Mouse (Mus musculus) CH12.LX (cell line): ENCODE measurements around the gene Rplp2. TPM values are rescaled to one million over a fixed set of nuclear protein-coding genes. Genes with fewer than 3 reads are reported as not detected.

Source experiments
- DNase-seq: peaks from one replicate; pipeline ENCODE4 v3.0.0-alpha.2; 2013; ENCODE audit errors: extremely low read depth
- H3K27ac ChIP-seq: 2 replicates; pipeline ENCODE4 v1.5.1; 2012; ENCODE audit warnings: low read depth, mild to moderate bottlenecking, control low read depth, moderate library complexity; ENCODE audit not compliant: insufficient read depth
- H3K27me3 ChIP-seq: replicated peaks from 2 replicates; pipeline ENCODE3; 2012; ENCODE audit warnings: inconsistent platforms
- H3K36me3 ChIP-seq, 2 experiments: replicated peaks in 1 of 2; 2 replicates each; pipeline versions ENCODE3 to v1.6.1; 2012; ENCODE audit warnings: inconsistent platforms in 1 of 2, low read length in 1 of 2, mild to moderate bottlenecking in 1 of 2, mixed read lengths in 1 of 2, moderate library complexity in 1 of 2; ENCODE audit not compliant: control insufficient read depth in 1 of 2, insufficient read depth in 1 of 2
- H3K4me1 ChIP-seq, 2 experiments: 2 replicates each; pipeline ENCODE4 v1.6.1; 2012; ENCODE audit warnings: inconsistent platforms in 1 of 2, moderate library complexity in 1 of 2; ENCODE audit not compliant: insufficient read depth in 2 of 2, control insufficient read depth in 1 of 2
- H3K4me2 ChIP-seq: 2 replicates; pipeline ENCODE4 v1.6.1; 2012; ENCODE audit warnings: low read depth, mild to moderate bottlenecking, control low read depth; ENCODE audit not compliant: poor library complexity, insufficient read depth, severe bottlenecking
- H3K4me3 ChIP-seq, 3 experiments: fragments of 150-350 bp in 1 of 3; sonication (generic) in 1 of 3; replicated peaks in 1 of 3; 2 replicates each; pipeline versions ENCODE3 to v1.5.1; 2011 to 2012; ENCODE audit warnings: low read depth in 2 of 3, low read length in 2 of 3, mild to moderate bottlenecking in 2 of 3, moderate library complexity in 2 of 3, control low read depth in 1 of 3, improper control_type of control experiment in 1 of 3, inconsistent platforms in 1 of 3, mixed read lengths in 1 of 3; ENCODE audit not compliant: poor library complexity in 1 of 3
- H3K79me2 ChIP-seq: replicated peaks from 2 replicates; pipeline ENCODE4 v1.6.1; 2012; ENCODE audit warnings: mild to moderate bottlenecking, moderate library complexity; ENCODE audit not compliant: control insufficient read depth, poor library complexity, insufficient read depth, severe bottlenecking; ENCODE audit errors: extremely low read depth
- H3K9ac ChIP-seq: 2 replicates; pipeline ENCODE4 v1.6.1; 2012; ENCODE audit warnings: low read depth, mild to moderate bottlenecking, control low read depth, moderate library complexity; ENCODE audit not compliant: insufficient read depth
- H3K9me3 ChIP-seq: replicated peaks from 2 replicates; pipeline ENCODE3; 2012; ENCODE audit warnings: low read length, inconsistent platforms, mixed read lengths
- BHLHE40 ChIP-seq: IDR thresholded peaks from 2 replicates; pipeline ENCODE4 v1.6.1; 2011; ENCODE audit warnings: mild to moderate bottlenecking, low read depth, low read length, improper control_type of control experiment
- CHD1 ChIP-seq: IDR thresholded peaks from 2 replicates; pipeline ENCODE4 v1.6.1; 2012; ENCODE audit warnings: low read depth, low read length, improper control_type of control experiment, inconsistent platforms
- CHD2 ChIP-seq: IDR thresholded peaks from 2 replicates; pipeline ENCODE4 v1.6.1; 2011; ENCODE audit warnings: low read length, improper control_type of control experiment
- CTCF ChIP-seq, 2 experiments: IDR thresholded peaks in 1 of 2; conservative IDR thresholded peaks in 1 of 2; 2 replicates each; pipeline ENCODE4 v1.5.1; 2011 to 2012; ENCODE audit warnings: low read depth in 2 of 2, low read length in 2 of 2, improper control_type of control experiment in 1 of 2, inconsistent platforms in 1 of 2, mild to moderate bottlenecking in 1 of 2, moderate library complexity in 1 of 2
- E2F4 ChIP-seq: IDR thresholded peaks from 2 replicates; pipeline ENCODE4 v1.6.1; 2011; ENCODE audit warnings: low read depth, low read length, improper control_type of control experiment; ENCODE audit not compliant: insufficient replicate concordance
- ELF1 ChIP-seq: IDR thresholded peaks from 2 replicates; pipeline ENCODE4 v1.6.1; 2014; ENCODE audit warnings: low read depth, mild to moderate bottlenecking, inconsistent platforms, low read length, improper control_type of control experiment
- ETS1 ChIP-seq: conservative IDR thresholded peaks from 2 replicates; pipeline ENCODE4 v1.6.1; 2012; ENCODE audit warnings: low read depth, mild to moderate bottlenecking, inconsistent platforms, low read length, improper control_type of control experiment, moderate library complexity
- GABPA ChIP-seq: IDR thresholded peaks from 2 replicates; pipeline ENCODE4 v1.6.1; 2012; ENCODE audit warnings: low read depth, low read length, improper control_type of control experiment, inconsistent platforms; ENCODE audit not compliant: insufficient replicate concordance
- HCFC1 ChIP-seq: IDR thresholded peaks from 2 replicates; pipeline ENCODE4 v1.6.1; 2012; ENCODE audit warnings: low read depth, mild to moderate bottlenecking, inconsistent platforms, low read length, improper control_type of control experiment
- IRF4 ChIP-seq: IDR thresholded peaks from 2 replicates; pipeline ENCODE4 v1.6.1; 2014; ENCODE audit warnings: low read depth, mild to moderate bottlenecking, inconsistent platforms, low read length, improper control_type of control experiment
- JUN ChIP-seq: IDR thresholded peaks from 2 replicates; pipeline ENCODE4 v1.6.1; 2011; ENCODE audit warnings: low read depth, mild to moderate bottlenecking, low read length, improper control_type of control experiment, moderate library complexity; ENCODE audit not compliant: insufficient read depth
- JUND ChIP-seq: conservative IDR thresholded peaks from 2 replicates; pipeline ENCODE4 v1.6.1; 2011; ENCODE audit warnings: low read depth, low read length, improper control_type of control experiment
- MAFK ChIP-seq: IDR thresholded peaks from 2 replicates; pipeline ENCODE4 v1.6.1; 2011; ENCODE audit warnings: low read length, improper control_type of control experiment; ENCODE audit not compliant: insufficient replicate concordance
- MAX ChIP-seq: IDR thresholded peaks from 2 replicates; pipeline ENCODE4 v1.6.1; 2011; ENCODE audit warnings: low read length, improper control_type of control experiment
- MAZ ChIP-seq: IDR thresholded peaks from 2 replicates; pipeline ENCODE4 v1.6.1; 2012; ENCODE audit warnings: low read depth, mild to moderate bottlenecking, inconsistent platforms, low read length, improper control_type of control experiment, moderate library complexity
- MYC ChIP-seq: IDR thresholded peaks from 2 replicates; pipeline ENCODE4 v1.6.1; 2011; ENCODE audit warnings: low read depth, mild to moderate bottlenecking, improper control_type of control experiment, low read length
- NELFE ChIP-seq: IDR thresholded peaks from 2 replicates; pipeline ENCODE4 v1.6.1; 2011; ENCODE audit warnings: low read depth, low read length, improper control_type of control experiment
- NRF1 ChIP-seq: IDR thresholded peaks from 2 replicates; pipeline ENCODE4 v1.6.1; 2014; ENCODE audit warnings: low read depth, mild to moderate bottlenecking, inconsistent platforms, low read length, improper control_type of control experiment, moderate library complexity
- POLR2AphosphoS2 ChIP-seq: IDR thresholded peaks from 2 replicates; pipeline ENCODE4 v1.6.1; 2011; ENCODE audit warnings: low read depth, low read length, improper control_type of control experiment
- RAD21 ChIP-seq: IDR thresholded peaks from 2 replicates; pipeline ENCODE4 v1.6.1; 2011; ENCODE audit warnings: low read depth, mild to moderate bottlenecking, low read length, improper control_type of control experiment, moderate library complexity
- RCOR1 ChIP-seq: conservative IDR thresholded peaks from 2 replicates; pipeline ENCODE4 v1.6.1; 2012; ENCODE audit warnings: low read depth, mild to moderate bottlenecking, inconsistent platforms, low read length, improper control_type of control experiment
- SIN3A ChIP-seq: IDR thresholded peaks from 2 replicates; pipeline ENCODE4 v1.6.1; 2012; ENCODE audit warnings: low read length, improper control_type of control experiment, inconsistent platforms
- SMC3 ChIP-seq: IDR thresholded peaks from 2 replicates; pipeline ENCODE4 v1.6.1; 2011; ENCODE audit warnings: low read depth, low read length, improper control_type of control experiment
- TBP ChIP-seq: conservative IDR thresholded peaks from 2 replicates; pipeline ENCODE4 v1.6.1; 2011; ENCODE audit warnings: low read depth, low read length, improper control_type of control experiment
- TCF12 ChIP-seq: IDR thresholded peaks from 2 replicates; pipeline ENCODE4 v1.6.1; 2014; ENCODE audit warnings: low read depth, mild to moderate bottlenecking, inconsistent platforms, low read length, improper control_type of control experiment
- USF1 ChIP-seq: IDR thresholded peaks from 2 replicates; pipeline ENCODE4 v1.6.1; 2014; ENCODE audit warnings: low read depth, mild to moderate bottlenecking, inconsistent platforms, low read length, improper control_type of control experiment
- ZC3H11A ChIP-seq: IDR thresholded peaks from 2 replicates; pipeline ENCODE4 v1.6.1; 2012; ENCODE audit warnings: low read depth, mild to moderate bottlenecking, inconsistent platforms, low read length, improper control_type of control experiment
- ZKSCAN1 ChIP-seq: IDR thresholded peaks from 2 replicates; pipeline ENCODE4 v1.6.1; 2012; ENCODE audit warnings: low read depth, inconsistent platforms, low read length, improper control_type of control experiment, borderline replicate concordance
- ZNF384 ChIP-seq: IDR thresholded peaks from 2 replicates; pipeline ENCODE4 v1.6.1; 2012; ENCODE audit warnings: low read depth, low read length, improper control_type of control experiment, inconsistent platforms
- dilution Hi-C: fragments of 300-500 bp; cut with MboI; formaldehyde crosslinking; loops from 2 replicates; pipeline ENCODE4 v1.14.3; 2020; ENCODE audit warnings: low sequenced_read_pairs; ENCODE audit not compliant: extremely low pct_unique_long_range_greater_than_20kb, extremely low pct_ligation_motif_present
- in situ Hi-C: fragments of 300-500 bp; cut with MboI; formaldehyde crosslinking; loops from 3 replicates; pipeline ENCODE4 v1.14.3; 2019; ENCODE audit warnings: low sequenced_read_pairs, low pct_ligation_motif_present, low pct_unique_long_range_greater_than_20kb, mixed read lengths
- polyA plus RNA-seq: library from polyadenylated mRNA; unstranded; fragments of >175 nt; gene quantifications from 2 replicates; pipeline ENCODE4 v1.2.1, GENCODE M21; 2012; ENCODE audit warnings: low read depth; ENCODE audit not compliant: insufficient read length
- total RNA-seq, 2 experiments: library from RNA; depleted of rRNA; stranded (reverse); fragments of 300-350 nt in 1 of 2; fragments of >200 nt in 1 of 2; gene quantifications; 2 replicates each; pipeline ENCODE4 v1.2.3; 2012 to 2014

Gene Rplp2
- total and polyA plus RNA-seq, 3 experiments, result 791 to 3,416 (median 2,025) TPM

GRCm38 (mm10) chr7:141417731-141418681, 29.2 kb upstream of the Rplp2 start:
- dilution Hi-C loops, result no loop called here

GRCm38 (mm10) chr7:141418970-141419369, 28.2 kb upstream of the Rplp2 start:
- no peak for TF ChIP-seq MAX
- TF ChIP-seq CHD1, result no peak
- no peak for TF ChIP-seq RAD21
- TF ChIP-seq NRF1, result no peak
- TF ChIP-seq MAZ, result no peak
- no peak for TF ChIP-seq JUND
- TF ChIP-seq IRF4, result no peak
- no peak for TF ChIP-seq HCFC1
- no peak for TF ChIP-seq ELF1
- no peak for TF ChIP-seq POLR2AphosphoS2
- no peak for TF ChIP-seq SMC3
- TF ChIP-seq E2F4, result no peak
- no peak for TF ChIP-seq MAFK
- TF ChIP-seq USF1, result no peak
- TF ChIP-seq GABPA, result no peak
- H3K79me2 ChIP-seq, result no peaks in the 10 kb centered on the region
- H3K9me3 ChIP-seq, result no peaks in the 10 kb centered on the region
- H3K9ac ChIP-seq, result no peak overlapping the region
- in situ Hi-C loops, result no loop called here
- no peaks in the 10 kb centered on the region for H3K36me3 ChIP-seq
- DNase-seq, result no peak
- no peak overlapping the region for H3K4me2 ChIP-seq
- no peak overlapping the region for H3K27ac ChIP-seq
- H3K4me1 ChIP-seq, result peaks cover 3 to 24% of the 10 kb centered on the region in 2 experiments; a peak in 2 of 4 replicates
- dilution Hi-C loops, result no loop called here
- no peak overlapping the region for H3K4me3 ChIP-seq
- no peaks in the 10 kb centered on the region for H3K27me3 ChIP-seq

More at GRCm38 (mm10) chr7:141417731-141418681, 29.2 kb upstream of the Rplp2 start:
- Histone ChIP-seq H3K27me3 (no peaks in the 10 kb centered on the region), H3K9me3 (no peaks in the 10 kb centered on the region), H3K9ac (no peak overlapping the region), H3K36me3 (no peaks in the 10 kb centered on the region), H3K79me2 (no peaks in the 10 kb centered on the region), H3K27ac (no peak overlapping the region), H3K4me1 (peaks cover 3 to 27% of the 10 kb centered on the region in 2 experiments; a peak in 2 of 4 replicates), H3K4me2 (no peak overlapping the region), H3K4me3 (no peak overlapping the region)
- no peak for DNase-seq
- TF ChIP-seq CHD2 (no peak), CHD1 (no peak), SIN3A (no peak), MAZ (no peak), NELFE (no peak), ETS1 (no peak), JUND (no peak), CTCF (conservative IDR thresholded peaks at IDR 0.05 in 1 of 2, IDR thresholded peaks at IDR 0.05 in 1 of 2; ENCODE audit: low read depth in 2 of 2, low read length in 2 of 2) (peak in 1 of 2 experiments; percentile 54; a peak in 2 of 4 replicates), GABPA (no peak), IRF4 (0 out of 2 replicates have a peak, but pooled peaks have one; percentile 8), MAFK (no peak), NRF1 (no peak), TBP (no peak), SMC3 (peak; percentile 37), MAX (no peak), ZKSCAN1 (no peak), ZNF384 (no peak), ELF1 (no peak), TCF12 (no peak), RCOR1 (no peak), MYC (no peak), JUN (no peak), RAD21 (peak; percentile 43), ZC3H11A (no peak), HCFC1 (no peak), BHLHE40 (no peak)
- in situ Hi-C loops, result no loop called here
